Mouse (Mus musculus): ENCODE data around the gene Prss33.

DNA sequence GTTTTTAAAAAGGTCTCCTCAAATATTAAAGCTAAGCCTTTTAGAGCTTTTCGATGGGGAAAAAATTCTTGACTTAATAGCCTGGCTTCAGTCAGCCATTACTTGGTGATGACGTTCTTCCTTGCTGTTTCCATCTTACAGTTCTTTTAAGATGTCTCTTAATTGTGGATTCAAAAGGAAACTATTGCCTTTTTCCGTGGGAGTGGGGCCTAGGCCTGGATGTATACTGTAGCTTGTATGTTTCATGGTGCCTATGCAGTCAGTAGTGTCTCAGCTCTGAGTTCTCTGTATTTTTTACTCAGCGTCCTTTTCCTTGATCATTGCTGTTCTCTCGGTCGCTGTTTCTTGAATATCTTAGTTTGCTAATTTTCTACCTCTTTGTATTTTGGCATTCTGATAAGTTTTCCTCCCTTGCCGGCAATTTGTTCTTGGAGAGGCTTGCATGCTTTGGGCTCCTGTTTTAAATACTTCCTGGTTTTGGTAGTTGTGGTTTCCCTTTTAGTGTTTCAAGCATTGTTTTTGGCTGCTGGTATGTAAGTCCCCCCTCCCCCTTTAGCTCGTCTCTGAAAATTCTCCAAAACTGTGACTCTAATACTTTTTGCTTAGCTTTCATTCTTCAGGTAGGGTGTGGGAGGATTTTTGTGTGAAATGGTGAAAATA, 31.3 kb downstream of the Prss33 start:
- TF ChIP-seq CTCF (IDR thresholded peaks at IDR 0.05; ENCODE audit: control insufficient read depth, insufficient read depth, low read length): no peak
- TF ChIP-seq POLR2A (IDR thresholded peaks at IDR 0.05; ENCODE audit: borderline replicate concordance, control insufficient read depth, low read depth, low read length): no peak
